Mouse (Mus musculus) heart, postnatal 0 days (tissue): ENCODE measurements around the gene Gm10912.

ENCODE experiments used
- CTCF ChIP-seq: IDR thresholded peaks from 2 replicates; pipeline ENCODE4 v1.5.1; 2016; ENCODE audit warnings: antibody characterized with exemption, control low read depth, low read depth
- EP300 ChIP-seq: IDR thresholded peaks from 2 replicates; pipeline ENCODE4 v1.6.1; 2016; ENCODE audit warnings: antibody characterized with exemption, low read depth

GRCm38 (mm10) chr2:104096256-104096655 lies 30.6 kb downstream of the Gm10912 start:
- no peak for TF ChIP-seq CTCF
- TF ChIP-seq EP300 = no peak
